Mouse (Mus musculus) intestine, postnatal 0 days (tissue): Measurements from ENCODE around the gene Jmjd7. TPM values are rescaled to one million over a fixed set of nuclear protein-coding genes. Genes with fewer than 3 reads are reported as not detected.

ENCODE experiments used
- ATAC-seq: fragments of 200-750 bp; cut with Nextera tagmentation; 2 replicates; pipeline ENCODE4 v1.8.0; 2017; ENCODE audit warnings: mild to moderate bottlenecking, moderate TSS enrichment, moderate library complexity
- H3K27ac ChIP-seq: fragments of 300-500 bp; sonication (generic); 2 replicates; pipeline ENCODE4 v1.5.1; 2014; ENCODE audit warnings: mild to moderate bottlenecking, low read depth, low read length, moderate library complexity
- H3K27me3 ChIP-seq: fragments of 300-500 bp; sonication (generic); replicated peaks from 2 replicates; pipeline ENCODE4 v1.6.1; 2014; ENCODE audit warnings: low read length, mixed read lengths; ENCODE audit not compliant: control insufficient read depth, insufficient read depth
- H3K36me3 ChIP-seq: fragments of 300-500 bp; sonication (generic); 2 replicates; pipeline ENCODE4 v1.6.1; 2014; ENCODE audit warnings: mild to moderate bottlenecking, moderate library complexity; ENCODE audit not compliant: control insufficient read depth, insufficient read depth
- H3K4me1 ChIP-seq: fragments of 300-500 bp; sonication (generic); replicated peaks from 2 replicates; pipeline ENCODE4 v1.6.1; 2014; ENCODE audit warnings: antibody characterized with exemption, low read length, mixed read lengths; ENCODE audit not compliant: control insufficient read depth, insufficient read depth
- H3K4me2 ChIP-seq: fragments of 300-500 bp; sonication (generic); replicated peaks from 2 replicates; pipeline ENCODE4 v1.6.1; 2014; ENCODE audit warnings: low read depth, mild to moderate bottlenecking, moderate library complexity
- H3K4me3 ChIP-seq: fragments of 300-500 bp; sonication (generic); 2 replicates; pipeline ENCODE4 v1.5.1; 2014; ENCODE audit warnings: low read depth, low read length
- H3K9ac ChIP-seq: fragments of 300-500 bp; sonication (generic); 2 replicates; pipeline ENCODE4 v1.6.1; 2014; ENCODE audit warnings: mild to moderate bottlenecking, low read depth, low read length
- H3K9me3 ChIP-seq: fragments of 300-500 bp; sonication (generic); 2 replicates; pipeline ENCODE4 v1.6.1; 2016; ENCODE audit warnings: mixed run types; ENCODE audit not compliant: control insufficient read depth
- CTCF ChIP-seq: sonication (generic); IDR thresholded peaks from 2 replicates; pipeline ENCODE4 v1.5.1; 2016; ENCODE audit warnings: low read depth, mild to moderate bottlenecking, control low read depth, antibody characterized with exemption, moderate library complexity
- WGBS: fragments of 180-500 bp; shearing (Covaris S2); extraction: QIAGEN DNeasy Blood & Tissue Kit; methylation state at CpG from one replicate; pipeline ENCODE4 v1.1.7; 2014; 5-methylcytosine and 5-hydroxymethylcytosine counted together
- microRNA-seq: library from miRNA; unstranded; fragments of <30 nt; microRNA quantifications from one replicate; pipeline ENCODE4, GENCODE M21; 2016
- polyA plus RNA-seq: library from polyadenylated mRNA; unstranded; fragments of >200 nt; fragmentation: Nextera tagmentation; extraction: Ambion mirVana; gene quantifications from 2 replicates; pipeline ENCODE4 v1.2.1, GENCODE M21; 2015

Jmjd7 gene
- polyA plus RNA-seq, 1 experiment from 2014 or later, result 8.9 TPM

GRCm38 (mm10) chr2:120068555-120069465 is 41.5 kb downstream of the Jmjd7 start:
- H3K9ac ChIP-seq, result no peak overlapping the region
- ATAC-seq, result no peak
- H3K27ac ChIP-seq, result no peak overlapping the region
- H3K4me1 ChIP-seq, result no peaks in the 10 kb centered on the region; the same call in 1 of the 2 replicates
- H3K9me3 ChIP-seq, result no peaks in the 10 kb centered on the region
- no peak overlapping the region for H3K4me2 ChIP-seq
- H3K36me3 ChIP-seq, result no peaks in the 10 kb centered on the region
- 45% methylated on average over 16 of the region's 16 CpGs for WGBS
- H3K27me3 ChIP-seq, result no peaks in the 10 kb centered on the region
- no peak overlapping the region for H3K4me3 ChIP-seq
- peak; percentile 91 for TF ChIP-seq CTCF

GRCm38 (mm10) chr2:120069466-120069990 is 42.2 kb downstream of the Jmjd7 start:
- WGBS, result 74% methylated on average over 8 of the region's 8 CpGs
- no peak for ATAC-seq
- Histone ChIP-seq H3K4me1 (no peaks in the 10 kb centered on the region; the same call in 1 of the 2 replicates), H3K4me3 (no peak overlapping the region), H3K9ac (no peak overlapping the region), H3K9me3 (no peaks in the 10 kb centered on the region), H3K27ac (no peak overlapping the region), H3K36me3 (no peaks in the 10 kb centered on the region), H3K4me2 (no peak overlapping the region), H3K27me3 (no peaks in the 10 kb centered on the region)
- TF ChIP-seq CTCF, result no peak

GRCm38 (mm10) chr2:120074096-120074495 is 46.8 kb downstream of the Jmjd7 start:
- no peaks in the 10 kb centered on the region; the same call in 1 of the 2 replicates for H3K4me1 ChIP-seq
- H3K27me3 ChIP-seq, result peaks cover 4% of the 10 kb centered on the region; the same call in 1 of the 2 replicates
- H3K4me3 ChIP-seq, result no peak overlapping the region
- H3K27ac ChIP-seq, result no peak overlapping the region
- WGBS, result 86% methylated on average over 4 of the region's 4 CpGs
- ATAC-seq, result no peak
- TF ChIP-seq CTCF, result no peak
- no peaks in the 10 kb centered on the region for H3K9me3 ChIP-seq
- H3K4me2 ChIP-seq, result no peak overlapping the region
- no peaks in the 10 kb centered on the region for H3K36me3 ChIP-seq
- no peak overlapping the region for H3K9ac ChIP-seq

GRCm38 (mm10) chr2:120076076-120076705 is 48.9 kb downstream of the Jmjd7 start:
- Histone ChIP-seq H3K9ac (no peak overlapping the region), H3K36me3 (no peaks in the 10 kb centered on the region), H3K27me3 (peaks cover 4% of the 10 kb centered on the region; the same call in 1 of the 2 replicates), H3K27ac (no peak overlapping the region), H3K9me3 (no peaks in the 10 kb centered on the region), H3K4me2 (peak overlapping the region; percentile 66), H3K4me1 (no peaks in the 10 kb centered on the region), H3K4me3 (peak overlapping the region; percentile 26)
- peak; percentile 84 for TF ChIP-seq CTCF
- 2% methylated on average over 36 of the region's 36 CpGs for WGBS
- peak; percentile 61 for ATAC-seq

Small RNA genes lying within 50 kb of the gene (microRNA-seq; reads per million reads assigned to microRNA genes)
- gene Mir7665, result not detected

Other genes starting within 250 kb of the Jmjd7 start
- 8.2 and 10.7 TPM in 2 replicates for gene Rpap1, start 239.9 kb upstream of the Jmjd7 start, polyA plus RNA-seq
- 4.5 and 5.6 TPM in 2 replicates for gene Tyro3, start 229.8 kb upstream of the Jmjd7 start, polyA plus RNA-seq
- 8.9 and 11.2 TPM in 2 replicates for gene Mga, start 130.3 kb upstream of the Jmjd7 start, polyA plus RNA-seq
- gene Mapkbp1, start 54.8 kb upstream of the Jmjd7 start, polyA plus RNA-seq, result 1.5 and 1.6 TPM in 2 replicates
- gene Gm28042, start within 50 bp of the Jmjd7 start, polyA plus RNA-seq, result 1.3 TPM in 2 replicates
- gene Pla2g4b, start 5.9 kb downstream of the Jmjd7 start, polyA plus RNA-seq, result 0.81 and 0.99 TPM in 2 replicates
- 70.0 and 74.9 TPM in 2 replicates for gene Ehd4, start 127.1 kb downstream of the Jmjd7 start, polyA plus RNA-seq
- 0.08 and 0.14 TPM in 2 replicates for gene Pla2g4e, start 217.9 kb downstream of the Jmjd7 start, polyA plus RNA-seq